Mouse (Mus musculus): ENCODE measurements around the gene Eif2ak3.

- no peak for TF ChIP-seq CTCF (IDR thresholded peaks at IDR 0.05; ENCODE audit: low read depth, low read length)
- TF ChIP-seq POLR2A (IDR thresholded peaks at IDR 0.05; ENCODE audit: insufficient read depth, low read length): no peak
- no peak for TF ChIP-seq EP300 (IDR thresholded peaks at IDR 0.05; ENCODE audit: insufficient read depth, low read depth, low read length)
These were observed 37.8 kb upstream of the Eif2ak3 start for GRCm38 (mm10) chr6:70806514-70806912.
